Mouse (Mus musculus): ENCODE measurements at regions not wholly inside any gene's neighbourhood (a gene's known extent, or its start where the extent isn't known, plus 50 kb on each side); places are given as distances from the start of the nearest gene placed in this dataset.

- H3K36me3 ChIP-seq (ENCODE audit: control insufficient read depth, insufficient read depth, low read length) = no peaks in the 10 kb centered on the region
- H3K4me1 ChIP-seq (ENCODE audit: control insufficient read depth, insufficient read depth, low read length) = no peaks in the 10 kb centered on the region
- DNase-seq = peak; percentile 47
- WGBS = 73% methylated on average over 14 of the region's 14 CpGs
- no peak overlapping the region for H3K27ac ChIP-seq (ENCODE audit: insufficient read depth, low read depth, low read length)
- H3K27me3 ChIP-seq (replicated peaks; ENCODE audit: control insufficient read depth, insufficient read depth, low read length) = no peaks in the 10 kb centered on the region
- no peak for TF ChIP-seq POLR2A (IDR thresholded peaks at IDR 0.05; ENCODE audit: low read depth, low read length)
- no peak for TF ChIP-seq CTCF (conservative IDR thresholded peaks at IDR 0.05; ENCODE audit: insufficient read depth, insufficient read length, low read depth, low read length)
- no peak overlapping the region for H3K4me3 ChIP-seq (ENCODE audit: insufficient read depth, low read depth, low read length)
Observed at GRCm38 (mm10) chr3:52676886-52677670, 340.0 kb downstream of the Cog6 start.

GRCm38 (mm10) chr3:52670628-52671028 is 346.4 kb downstream of the Cog6 start:
- Histone ChIP-seq H3K27ac (ENCODE audit: insufficient read depth, low read depth, low read length) (no peak overlapping the region), H3K4me1 (ENCODE audit: control insufficient read depth, insufficient read depth, low read length) (no peaks in the 10 kb centered on the region), H3K27me3 (replicated peaks; ENCODE audit: control insufficient read depth, insufficient read depth, low read length) (no peaks in the 10 kb centered on the region), H3K36me3 (ENCODE audit: control insufficient read depth, insufficient read depth, low read length) (no peaks in the 10 kb centered on the region), H3K4me3 (ENCODE audit: insufficient read depth, low read depth, low read length) (no peak overlapping the region)
- WGBS = 95% methylated on average over 8 of the region's 8 CpGs
- TF ChIP-seq CTCF (conservative IDR thresholded peaks at IDR 0.05; ENCODE audit: insufficient read depth, insufficient read length, low read depth, low read length) (no peak), POLR2A (IDR thresholded peaks at IDR 0.05; ENCODE audit: low read depth, low read length) (no peak)
- DNase-seq = no peak

GRCm38 (mm10) chr3:52663161-52663602 is 353.9 kb downstream of the Cog6 start:
- WGBS = 69% methylated on average over 5 of the region's 5 CpGs
- no peaks in the 10 kb centered on the region for H3K36me3 ChIP-seq (ENCODE audit: control insufficient read depth, insufficient read depth, low read length)
- no peaks in the 10 kb centered on the region for H3K4me1 ChIP-seq (ENCODE audit: control insufficient read depth, insufficient read depth, low read length)
- no peak for TF ChIP-seq CTCF (conservative IDR thresholded peaks at IDR 0.05; ENCODE audit: insufficient read depth, insufficient read length, low read depth, low read length)
- no peak overlapping the region for H3K4me3 ChIP-seq (ENCODE audit: insufficient read depth, low read depth, low read length)
- DNase-seq = no peak
- H3K27me3 ChIP-seq (replicated peaks; ENCODE audit: control insufficient read depth, insufficient read depth, low read length) = no peaks in the 10 kb centered on the region
- no peak overlapping the region for H3K27ac ChIP-seq (ENCODE audit: insufficient read depth, low read depth, low read length)

GRCm38 (mm10) chr3:52662164-52662908 is 354.7 kb downstream of the Cog6 start:
- no peak for DNase-seq
- no peak for TF ChIP-seq POLR2A (IDR thresholded peaks at IDR 0.05; ENCODE audit: low read depth, low read length)
- TF ChIP-seq CTCF (conservative IDR thresholded peaks at IDR 0.05; ENCODE audit: insufficient read depth, insufficient read length, low read depth, low read length) = no peak
- no peak overlapping the region for H3K27ac ChIP-seq (ENCODE audit: insufficient read depth, low read depth, low read length)
- no peaks in the 10 kb centered on the region for H3K27me3 ChIP-seq (replicated peaks; ENCODE audit: control insufficient read depth, insufficient read depth, low read length)
- H3K4me1 ChIP-seq (ENCODE audit: control insufficient read depth, insufficient read depth, low read length) = no peaks in the 10 kb centered on the region
- H3K36me3 ChIP-seq (ENCODE audit: control insufficient read depth, insufficient read depth, low read length) = no peaks in the 10 kb centered on the region
- whole genome bisulfite sequencing = 92% methylated on average over 15 of the region's 15 CpGs
- H3K4me3 ChIP-seq (ENCODE audit: insufficient read depth, low read depth, low read length) = no peak overlapping the region

GRCm38 (mm10) chr3:52653006-52653405 is 364.0 kb downstream of the Cog6 start:
- Histone ChIP-seq H3K4me1 (ENCODE audit: control insufficient read depth, insufficient read depth, low read length) (no peaks in the 10 kb centered on the region), H3K27me3 (replicated peaks; ENCODE audit: control insufficient read depth, insufficient read depth, low read length) (no peaks in the 10 kb centered on the region), H3K36me3 (ENCODE audit: control insufficient read depth, insufficient read depth, low read length) (no peaks in the 10 kb centered on the region), H3K27ac (ENCODE audit: insufficient read depth, low read depth, low read length) (no peak overlapping the region), H3K4me3 (ENCODE audit: insufficient read depth, low read depth, low read length) (no peak overlapping the region)
- DNase-seq = no peak
- 70% methylated on average over 5 of the region's 5 CpGs for WGBS
- TF ChIP-seq POLR2A (IDR thresholded peaks at IDR 0.05; ENCODE audit: low read depth, low read length) = no peak
- no peak for TF ChIP-seq CTCF (conservative IDR thresholded peaks at IDR 0.05; ENCODE audit: insufficient read depth, insufficient read length, low read depth, low read length)

GRCm38 (mm10) chr3:52652476-52652870 is 364.6 kb downstream of the Cog6 start:
- WGBS = 38% methylated on average over 2 of the region's 2 CpGs
- Histone ChIP-seq H3K4me1 (ENCODE audit: control insufficient read depth, insufficient read depth, low read length) (no peaks in the 10 kb centered on the region), H3K27me3 (replicated peaks; ENCODE audit: control insufficient read depth, insufficient read depth, low read length) (no peaks in the 10 kb centered on the region), H3K27ac (ENCODE audit: insufficient read depth, low read depth, low read length) (no peak overlapping the region), H3K4me3 (ENCODE audit: insufficient read depth, low read depth, low read length) (no peak overlapping the region), H3K36me3 (ENCODE audit: control insufficient read depth, insufficient read depth, low read length) (no peaks in the 10 kb centered on the region)
- DNase-seq = peak; percentile 59
- TF ChIP-seq POLR2A (IDR thresholded peaks at IDR 0.05; ENCODE audit: low read depth, low read length) = no peak
- no peak for TF ChIP-seq CTCF (conservative IDR thresholded peaks at IDR 0.05; ENCODE audit: insufficient read depth, insufficient read length, low read depth, low read length)

GRCm38 (mm10) chr3:52651862-52652475 is 365.1 kb downstream of the Cog6 start:
- no peak overlapping the region for H3K27ac ChIP-seq (ENCODE audit: insufficient read depth, low read depth, low read length)
- H3K36me3 ChIP-seq (ENCODE audit: control insufficient read depth, insufficient read depth, low read length) = no peaks in the 10 kb centered on the region
- DNase-seq = no peak
- no peak for TF ChIP-seq POLR2A (IDR thresholded peaks at IDR 0.05; ENCODE audit: low read depth, low read length)
- no peak for TF ChIP-seq CTCF (conservative IDR thresholded peaks at IDR 0.05; ENCODE audit: insufficient read depth, insufficient read length, low read depth, low read length)
- WGBS = 61% methylated on average over 7 of the region's 7 CpGs
- no peaks in the 10 kb centered on the region for H3K27me3 ChIP-seq (replicated peaks; ENCODE audit: control insufficient read depth, insufficient read depth, low read length)
- H3K4me3 ChIP-seq (ENCODE audit: insufficient read depth, low read depth, low read length) = no peak overlapping the region
- H3K4me1 ChIP-seq (ENCODE audit: control insufficient read depth, insufficient read depth, low read length) = no peaks in the 10 kb centered on the region

All from kidney, adult 2 months (tissue).